Mouse (Mus musculus): Measurements from ENCODE around the gene Rnasel. TPM values are rescaled to one million over a fixed set of nuclear protein-coding genes. Genes with fewer than 3 reads are reported as not detected.

Gene Rnasel
- polyA plus RNA-seq, 2 experiments from 2014 or later, result 38.6 to 49.7 TPM

DNA sequence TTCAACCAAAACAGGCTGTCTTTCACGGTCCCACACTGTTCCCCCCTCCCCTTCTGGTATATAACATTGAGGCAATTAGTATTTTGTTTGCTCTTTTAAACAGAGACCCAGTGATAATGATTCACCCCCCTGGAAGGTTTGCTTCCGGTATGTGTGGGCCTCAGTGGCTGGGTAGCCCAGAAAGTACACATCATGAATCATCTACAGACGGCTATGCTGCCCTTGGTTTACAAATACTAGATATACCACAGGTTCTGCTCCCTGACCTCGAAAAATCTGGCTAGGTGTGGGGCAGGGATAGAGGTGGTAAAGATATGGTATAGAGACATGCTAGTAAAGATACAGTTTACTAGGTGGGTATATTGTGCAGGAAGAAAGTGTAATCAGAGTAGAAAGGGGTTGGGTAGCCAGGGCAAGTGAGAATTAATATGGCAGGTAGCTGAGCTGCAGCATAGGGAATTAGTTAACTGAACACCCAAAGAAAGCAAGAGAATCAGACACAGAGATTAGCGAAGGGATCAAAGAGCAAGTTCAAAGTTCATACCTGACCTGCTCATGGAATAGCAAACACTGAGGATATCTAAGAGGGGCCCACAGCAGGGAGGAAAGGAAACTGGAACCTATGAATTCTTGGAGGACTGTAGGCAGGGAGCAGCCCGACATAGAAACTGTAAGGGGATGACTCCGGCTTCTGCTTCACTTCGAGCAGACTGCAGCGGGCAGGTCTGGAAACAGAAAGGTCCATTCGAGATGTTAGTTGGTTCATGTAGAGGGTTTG is 21.0 kb downstream of the Rnasel start:
- ATAC-seq, result no peak

DNA sequence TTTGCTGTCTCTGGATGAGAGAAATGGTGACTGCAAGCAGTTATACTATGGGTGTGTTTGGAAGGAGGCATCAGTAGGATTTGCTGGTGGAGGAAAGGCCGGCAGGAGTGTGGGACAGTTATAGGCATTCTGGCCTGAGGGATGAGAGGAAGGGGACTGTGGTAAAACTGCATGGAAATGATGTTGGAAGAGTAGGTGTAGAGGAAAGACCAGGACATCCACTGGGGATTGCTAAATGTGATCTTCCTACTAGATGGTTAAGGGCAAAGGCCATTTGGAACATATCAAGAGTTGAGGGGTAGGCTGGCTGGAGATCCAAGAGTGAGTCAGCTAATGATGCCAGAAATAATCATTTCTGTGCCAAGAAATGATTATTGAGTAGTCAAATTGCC is 21.5 kb downstream of the Rnasel start:
- ATAC-seq, result no peak

DNA sequence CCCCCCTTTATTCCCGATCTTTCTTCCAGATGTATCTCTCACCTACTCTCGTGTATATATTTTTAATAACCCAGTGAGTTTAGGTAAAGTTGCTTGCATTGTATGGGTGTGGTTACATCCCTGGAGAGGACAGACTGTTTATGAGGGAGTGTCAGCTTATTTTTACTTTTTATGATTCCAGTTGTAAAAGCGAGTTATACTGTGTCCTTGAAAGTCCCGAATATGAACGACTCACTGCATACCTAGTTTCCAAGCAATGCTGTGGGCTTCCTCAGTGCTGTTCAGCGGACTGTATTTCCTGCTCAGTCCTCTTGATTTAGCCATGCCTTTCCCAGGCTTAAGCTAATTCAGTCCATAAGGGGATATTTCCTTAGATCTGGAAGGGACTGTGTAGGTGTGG is 25.9 kb downstream of the Rnasel start:
- ATAC-seq, result no peak

DNA sequence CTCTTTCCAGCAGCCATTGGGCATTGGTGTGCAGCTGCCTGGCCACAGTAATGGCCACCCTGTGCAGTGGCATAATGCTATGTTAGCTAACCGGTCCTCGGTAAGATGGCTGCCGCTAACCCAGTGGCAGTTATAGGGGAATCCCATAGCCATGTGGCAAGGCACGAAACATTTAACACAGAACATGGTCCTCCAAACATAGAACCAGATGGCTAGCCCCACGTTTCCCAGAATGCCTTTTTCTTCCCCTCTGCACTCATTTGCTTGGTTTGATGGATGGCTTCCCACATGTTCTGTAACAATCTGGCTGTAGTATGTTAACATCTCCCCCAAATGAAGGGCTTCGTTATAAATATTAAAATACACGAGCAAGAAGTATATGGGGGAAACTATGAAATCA is 27.0 kb downstream of the Rnasel start:
- no peak for ATAC-seq

DNA sequence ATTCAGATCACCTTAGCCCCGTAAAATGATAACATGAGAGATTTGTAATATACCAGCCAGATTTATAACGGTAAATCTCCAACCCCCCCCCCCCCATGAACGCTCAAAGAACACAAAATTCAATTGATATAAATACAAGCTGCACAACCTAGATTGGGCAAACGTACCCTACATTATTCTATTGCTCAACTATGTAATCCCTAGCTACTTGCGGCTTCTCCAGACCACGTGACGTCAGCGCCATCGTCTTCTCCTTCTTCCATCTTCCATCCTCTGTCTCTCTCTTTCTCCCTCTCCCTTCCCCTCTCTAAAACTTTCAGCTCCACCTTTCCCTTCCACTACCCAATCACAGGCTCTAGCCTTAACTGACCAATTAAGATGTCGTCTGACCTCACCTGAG is 29.0 kb downstream of the Rnasel start:
- no peak for ATAC-seq

DNA sequence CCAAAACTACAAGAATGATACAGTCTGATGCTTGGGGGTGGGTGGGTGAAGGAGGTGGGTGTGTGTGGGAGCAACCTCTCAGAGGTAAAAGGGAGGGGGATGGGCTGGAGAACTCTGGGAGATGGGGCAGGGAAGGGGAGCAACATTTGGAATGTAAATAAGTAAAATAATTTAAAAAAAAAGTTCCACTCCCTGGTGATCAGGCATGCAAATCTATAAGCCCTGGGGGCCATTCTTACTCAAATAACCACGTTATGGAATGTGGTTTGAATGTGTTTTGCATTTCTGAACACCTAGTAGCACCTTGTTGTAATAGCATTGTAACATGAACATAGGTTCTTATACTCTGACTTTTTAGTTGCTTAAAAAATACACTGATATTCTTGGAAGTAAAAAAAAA is 34.1 kb downstream of the Rnasel start:
- ATAC-seq, result no peak

DNA sequence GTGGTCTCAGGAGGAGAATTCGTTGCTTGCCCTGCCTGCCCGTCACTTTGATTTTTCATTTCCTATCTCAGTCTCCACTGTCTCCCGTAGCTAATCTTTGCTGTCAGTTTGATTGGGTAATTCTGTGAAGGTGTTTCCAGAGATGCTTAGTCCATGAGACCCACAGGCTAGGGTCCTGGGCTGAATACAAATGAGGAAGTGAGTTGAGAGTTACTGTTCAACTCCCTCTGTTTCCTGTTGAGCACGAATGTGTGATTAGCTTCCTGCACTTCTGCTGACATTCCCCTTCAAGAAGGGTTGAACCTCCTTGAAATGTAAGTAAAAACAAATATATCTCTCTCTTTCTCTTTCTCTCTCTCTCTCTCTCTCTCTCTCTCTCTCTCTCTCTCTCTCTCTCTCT is 36.4 kb downstream of the Rnasel start:
- ATAC-seq, result no peak

DNA sequence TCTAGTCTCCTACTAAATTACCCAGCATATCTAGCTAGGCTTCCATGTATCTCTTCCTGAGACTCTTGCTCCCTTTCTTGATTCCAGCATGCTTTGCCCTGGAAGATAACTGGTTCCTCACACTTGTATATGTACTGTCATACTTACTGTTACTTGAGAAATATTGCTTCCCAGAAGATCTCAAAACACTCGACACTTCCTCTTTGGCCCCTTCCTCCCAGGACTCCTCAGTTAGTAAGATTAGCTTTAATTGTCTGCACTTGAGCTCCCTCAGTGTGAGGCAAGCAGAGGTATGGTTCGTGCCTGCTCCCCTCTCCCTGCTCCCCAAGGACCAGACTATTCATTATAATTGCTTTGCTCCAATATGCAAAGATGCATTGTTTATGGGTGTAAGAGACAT is 41.5 kb downstream of the Rnasel start:
- no peak for ATAC-seq

DNA sequence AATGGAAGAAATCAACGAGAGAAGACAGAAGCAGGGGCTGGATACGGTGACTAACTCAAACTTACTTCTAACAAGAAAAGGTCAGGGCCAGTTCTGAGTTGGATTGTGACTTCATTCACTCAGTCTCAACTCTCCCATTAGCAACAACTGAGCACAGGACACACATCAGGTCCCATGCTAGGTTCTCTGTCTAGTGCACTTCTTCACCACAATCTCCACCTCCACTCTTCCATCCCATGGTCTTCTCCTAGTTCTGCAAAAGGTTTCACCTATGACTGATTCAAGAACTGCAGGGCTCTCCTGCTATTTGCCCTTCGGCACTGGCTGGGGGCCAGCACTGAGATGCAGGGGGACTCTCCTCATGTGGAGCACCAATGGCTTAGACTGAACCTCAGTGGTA is 45.0 kb downstream of the Rnasel start:
- ATAC-seq, result no peak

DNA sequence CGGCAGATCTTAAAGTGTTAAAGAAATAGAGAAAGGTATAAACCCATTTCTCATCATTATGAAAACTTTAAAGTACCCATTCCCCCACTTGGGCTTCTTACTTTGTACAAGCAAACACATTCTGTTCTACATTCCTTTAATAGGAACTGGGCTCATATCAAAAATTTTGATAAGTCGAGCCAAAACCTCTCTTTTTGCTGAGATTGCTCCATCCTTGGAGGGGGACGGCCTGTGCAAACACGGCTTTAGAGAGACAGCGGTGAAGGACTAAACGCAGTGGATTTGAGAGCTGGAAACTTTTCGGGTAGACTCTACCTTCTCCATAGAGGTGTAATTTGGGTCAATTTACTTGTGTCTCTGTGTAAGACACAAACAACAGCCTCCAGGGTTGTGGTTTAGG is 53.5 kb downstream of the Rnasel start:
- ATAC-seq, result no peak

DNA sequence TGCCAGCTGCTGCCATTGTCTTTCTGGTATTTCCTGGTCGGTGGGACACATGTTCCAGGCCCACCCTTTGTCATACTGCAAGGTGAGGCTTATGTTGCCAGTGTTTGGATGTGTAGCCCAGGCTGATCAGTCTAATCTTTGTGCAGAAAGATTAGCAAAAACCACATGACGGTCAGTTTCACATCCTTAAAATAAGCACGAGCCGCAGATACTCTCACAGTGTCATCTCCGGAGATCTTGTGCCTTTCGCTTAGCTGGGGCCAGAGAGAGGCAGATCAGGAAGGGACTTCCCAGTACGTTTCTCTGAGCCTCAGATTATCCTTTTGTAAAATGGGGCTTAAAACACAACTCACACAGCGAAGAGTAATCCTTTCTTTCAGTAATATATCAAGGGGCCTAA is 54.3 kb downstream of the Rnasel start:
- ATAC-seq, result no peak

DNA sequence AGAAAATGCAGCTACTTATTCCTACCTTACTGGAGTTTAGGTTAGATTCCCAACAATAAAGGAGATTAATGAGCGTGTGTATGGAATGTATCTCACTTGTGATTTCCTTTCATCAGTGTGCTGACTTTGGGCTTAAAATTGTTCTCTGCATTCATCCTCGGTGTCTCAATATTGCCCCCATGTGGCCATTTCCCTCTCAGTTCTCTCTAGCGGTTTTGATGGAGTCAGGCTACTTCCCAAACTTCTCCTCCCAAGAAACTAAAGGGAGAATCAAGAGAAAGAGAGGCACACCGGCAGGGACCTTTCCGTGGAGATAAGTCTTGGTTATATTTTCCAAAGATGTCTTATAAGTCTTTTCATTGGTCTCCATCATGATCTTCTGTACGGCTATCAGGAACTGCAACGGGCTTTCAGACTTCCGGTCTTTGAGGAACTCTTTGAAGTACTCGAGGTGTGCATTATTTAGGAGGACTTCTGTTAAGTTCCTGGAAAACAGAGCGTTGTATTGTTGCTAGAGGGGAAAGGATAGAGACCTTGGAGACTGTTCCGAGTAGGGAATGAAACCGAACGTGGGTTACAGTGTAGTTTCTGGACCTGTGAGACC is 58.3 kb downstream of the Rnasel start:
- peak; percentile 88 for ATAC-seq

Other genes starting within 250 kb of the Rnasel start
- gene Npl, start 199.4 kb upstream of the Rnasel start, polyA plus RNA-seq (2017; shearing (Covaris generic)), result not detected
- gene Rgs8, start 96.4 kb upstream of the Rnasel start, polyA plus RNA-seq (2017; shearing (Covaris generic)), result under 1 TPM in 1 of 2 experiments, not detected in 1; 0.09 TPM
- 10 to 100 TPM in 1 of 2 experiments, 1 to 10 TPM in 1; 5.6 to 27.5 TPM for gene Rgs16, start 9.1 kb upstream of the Rnasel start, polyA plus RNA-seq (2017; shearing (Covaris generic))
- not detected for gene Rgsl1, start 94.7 kb downstream of the Rnasel start, polyA plus RNA-seq (2017; shearing (Covaris generic))
- under 1 TPM in 1 of 2 experiments, not detected in 1; 0.17 TPM for gene Teddm1b, start 124.9 kb downstream of the Rnasel start, polyA plus RNA-seq (2017; shearing (Covaris generic))
- under 1 TPM in 1 of 2 experiments, not detected in 1; 0.48 TPM for gene Teddm1a, start 142.3 kb downstream of the Rnasel start, polyA plus RNA-seq (2017; shearing (Covaris generic))
- gene Glul, start 150.5 kb downstream of the Rnasel start, polyA plus RNA-seq (2017; shearing (Covaris generic)), result 10 to 100 TPM; 28.1 to 28.9 TPM
- gene Teddm2, start 150.8 kb downstream of the Rnasel start, polyA plus RNA-seq (2017; shearing (Covaris generic)), result under 1 TPM; 0.29 to 0.54 TPM

All from activated CD4-positive, CD25-positive, alpha-beta regulatory T cell, adult 4 months (primary cell).